Mouse (Mus musculus) liver, adult 2 months (tissue): ENCODE measurements around the gene Trpm2. TPM values are rescaled to one million over a fixed set of nuclear protein-coding genes. Genes with fewer than 3 reads are reported as not detected.
A peak's percentile ranks its signal among the peaks of the same experiment; 100 is the strongest.

Experiments used
- DNase-seq: peaks from one replicate; pipeline ENCODE4 v3.0.0-alpha.2; 2011; ENCODE audit warnings: low read depth, low spot score; ENCODE audit errors: extremely low read depth
- H3K27ac ChIP-seq: fragments of 200-500 bp; replicated peaks from 2 replicates; pipeline ENCODE4 v1.5.1; 2012; ENCODE audit warnings: low read depth, mild to moderate bottlenecking, control low read depth, inconsistent platforms, low read length; ENCODE audit not compliant: insufficient read depth
- H3K27me3 ChIP-seq: fragments of 200-500 bp; 2 replicates; pipeline ENCODE4 v1.6.1; 2012; ENCODE audit warnings: mild to moderate bottlenecking, moderate library complexity, low read length, inconsistent platforms; ENCODE audit not compliant: control insufficient read depth, insufficient read depth
- H3K36me3 ChIP-seq: fragments of 200-500 bp; 2 replicates; pipeline ENCODE4 v1.6.1; 2012; ENCODE audit warnings: low read length, inconsistent platforms; ENCODE audit not compliant: control insufficient read depth, insufficient read depth
- H3K4me1 ChIP-seq: fragments of 200-500 bp; 2 replicates; pipeline ENCODE4 v1.6.1; 2011; ENCODE audit warnings: low read length; ENCODE audit not compliant: control insufficient read depth, insufficient read depth
- H3K4me3 ChIP-seq: fragments of 200-500 bp; 2 replicates; pipeline ENCODE4 v1.5.1; 2011; ENCODE audit warnings: low read depth, mild to moderate bottlenecking, control low read depth, low read length, moderate library complexity; ENCODE audit not compliant: insufficient read depth
- H3K79me2 ChIP-seq: fragments of 200-500 bp; 2 replicates; pipeline ENCODE4 v1.6.1; 2012; ENCODE audit warnings: inconsistent platforms, mild to moderate bottlenecking, low read length, moderate library complexity; ENCODE audit not compliant: control insufficient read depth, insufficient read depth
- H3K9ac ChIP-seq: fragments of 200-500 bp; 2 replicates; pipeline ENCODE4 v1.6.1; 2012; ENCODE audit warnings: low read depth, mild to moderate bottlenecking, control low read depth, inconsistent platforms, low read length
- CTCF ChIP-seq: fragments of 200-500 bp; IDR thresholded peaks from 2 replicates; pipeline ENCODE4 v1.5.1; 2011; ENCODE audit warnings: low read depth, low read length, control low read depth
- POLR2A ChIP-seq: fragments of 200-500 bp; IDR thresholded peaks from 2 replicates; pipeline ENCODE4 v1.6.1; 2011; ENCODE audit warnings: low read length, control low read depth; ENCODE audit not compliant: insufficient read depth; ENCODE audit errors: extremely low read depth
- WGBS: fragments of 180-500 bp; shearing (Covaris S2); methylation state at CpG from one replicate; pipeline ENCODE4 v1.1.7; 2018; 5-methylcytosine and 5-hydroxymethylcytosine counted together
- polyA plus RNA-seq: library from polyadenylated mRNA; depleted of rRNA; stranded (reverse); fragments of >200 nt; gene quantifications from 2 replicates; pipeline ENCODE4 v1.2.3, GENCODE M21; 2012
- total RNA-seq: library from RNA; depleted of rRNA; stranded (reverse); fragments of >200 nt; gene quantifications from 2 replicates; pipeline ENCODE4 v1.2.3, GENCODE M21; 2014

Gene Trpm2
- total and polyA plus RNA-seq, 2 experiments, result 3.1 to 3.3 TPM

- Histone ChIP-seq H3K79me2 (no peaks in the 10 kb centered on the region), H3K9ac (no peak overlapping the region), H3K4me1 (no peaks in the 10 kb centered on the region), H3K4me3 (no peak overlapping the region), H3K27me3 (no peaks in the 10 kb centered on the region), H3K27ac (no peak overlapping the region), H3K36me3 (no peaks in the 10 kb centered on the region)
- DNase-seq, result no peak
- TF ChIP-seq POLR2A, result no peak
- no peak for TF ChIP-seq CTCF
- 73% methylated on average over 2 of the region's 2 CpGs for WGBS
These were observed 30.7 kb downstream of the Trpm2 start for GRCm38 (mm10) chr10:77939685-77940084.

GRCm38 (mm10) chr10:77927375-77927774 lies 43.0 kb downstream of the Trpm2 start:
- Histone ChIP-seq H3K4me1 (no peaks in the 10 kb centered on the region), H3K9ac (no peak overlapping the region), H3K27ac (no peak overlapping the region), H3K4me3 (no peak overlapping the region), H3K27me3 (no peaks in the 10 kb centered on the region), H3K79me2 (no peaks in the 10 kb centered on the region), H3K36me3 (no peaks in the 10 kb centered on the region)
- DNase-seq, result no peak
- TF ChIP-seq CTCF, result no peak
- TF ChIP-seq POLR2A, result no peak
- 88% methylated on average over 10 of the region's 10 CpGs for WGBS

GRCm38 (mm10) chr10:77926140-77926539 lies 44.2 kb downstream of the Trpm2 start:
- no peak overlapping the region for H3K27ac ChIP-seq
- H3K9ac ChIP-seq, result no peak overlapping the region
- no peaks in the 10 kb centered on the region for H3K27me3 ChIP-seq
- H3K4me3 ChIP-seq, result no peak overlapping the region
- TF ChIP-seq POLR2A (no peak), CTCF (peak; percentile 72)
- 34% methylated on average over 7 of the region's 7 CpGs for whole genome bisulfite sequencing
- peak; percentile 31 for DNase-seq
- no peaks in the 10 kb centered on the region for H3K36me3 ChIP-seq
- no peaks in the 10 kb centered on the region for H3K4me1 ChIP-seq
- H3K79me2 ChIP-seq, result no peaks in the 10 kb centered on the region

GRCm38 (mm10) chr10:77922681-77923080 lies 47.7 kb downstream of the Trpm2 start:
- DNase-seq, result no peak
- WGBS, result 59% methylated on average over 4 of the region's 4 CpGs
- TF ChIP-seq POLR2A (no peak), CTCF (no peak)

GRCm38 (mm10) chr10:77921009-77921408 lies 49.4 kb downstream of the Trpm2 start:
- Histone ChIP-seq H3K9ac (no peak overlapping the region), H3K79me2 (no peaks in the 10 kb centered on the region), H3K4me1 (no peaks in the 10 kb centered on the region), H3K27ac (no peak overlapping the region), H3K4me3 (no peak overlapping the region), H3K36me3 (no peaks in the 10 kb centered on the region), H3K27me3 (no peaks in the 10 kb centered on the region)
- TF ChIP-seq CTCF (no peak), POLR2A (no peak)
- 24% methylated on average over 5 of the region's 5 CpGs for WGBS
- no peak for DNase-seq

More at GRCm38 (mm10) chr10:77922681-77923080, 47.7 kb downstream of the Trpm2 start:
- H3K27me3 ChIP-seq, result no peaks in the 10 kb centered on the region
- H3K27ac ChIP-seq, result no peak overlapping the region
- no peaks in the 10 kb centered on the region for H3K36me3 ChIP-seq
- H3K9ac ChIP-seq, result no peak overlapping the region
- no peaks in the 10 kb centered on the region for H3K4me1 ChIP-seq
- H3K79me2 ChIP-seq, result no peaks in the 10 kb centered on the region
- H3K4me3 ChIP-seq, result no peak overlapping the region

GRCm38 (mm10) chr10:77916636-77917335 lies 53.6 kb downstream of the Trpm2 start:
- WGBS, result 52% methylated on average over 8 of the region's 8 CpGs
- H3K4me1 ChIP-seq, result no peaks in the 10 kb centered on the region
- H3K27me3 ChIP-seq, result no peaks in the 10 kb centered on the region
- H3K4me3 ChIP-seq, result no peak overlapping the region
- H3K9ac ChIP-seq, result no peak overlapping the region
- TF ChIP-seq CTCF, result peak; percentile 92
- TF ChIP-seq POLR2A, result no peak
- no peak overlapping the region for H3K27ac ChIP-seq
- no peaks in the 10 kb centered on the region for H3K36me3 ChIP-seq
- DNase-seq, result peak; percentile 19
- no peaks in the 10 kb centered on the region for H3K79me2 ChIP-seq
